Mouse (Mus musculus) hindbrain, embryonic 12.5 days (tissue): ENCODE measurements at regions not wholly inside any gene's neighbourhood (a gene's known extent, or its start where the extent isn't known, plus 50 kb on each side); places are given as distances from the start of the nearest gene placed in this dataset.

ENCODE experiments used
- ATAC-seq: fragments of 200-750 bp; cut with Nextera tagmentation; 2 replicates; pipeline ENCODE4 v1.8.0; 2017; ENCODE audit warnings: moderate TSS enrichment; ENCODE audit not compliant: low FRiP score
- H3K27ac ChIP-seq: fragments of 300-500 bp; sonication (generic); 2 replicates; pipeline ENCODE4 v1.5.1; 2016; ENCODE audit warnings: mild to moderate bottlenecking
- H3K27me3 ChIP-seq: fragments of 300-500 bp; sonication (generic); 2 replicates; pipeline ENCODE4 v1.6.1; 2016; ENCODE audit warnings: mild to moderate bottlenecking
- H3K36me3 ChIP-seq: fragments of 300-500 bp; sonication (generic); 2 replicates; pipeline ENCODE4 v1.6.1; 2016; ENCODE audit warnings: mild to moderate bottlenecking
- H3K4me1 ChIP-seq: fragments of 300-500 bp; sonication (generic); 2 replicates; pipeline ENCODE4 v1.6.1; 2016
- H3K4me2 ChIP-seq: fragments of 300-500 bp; sonication (generic); replicated peaks from 2 replicates; pipeline ENCODE4 v1.6.1; 2016; ENCODE audit warnings: mild to moderate bottlenecking
- H3K4me3 ChIP-seq: fragments of 300-500 bp; sonication (generic); 2 replicates; pipeline ENCODE4 v1.5.1; 2016; ENCODE audit warnings: mild to moderate bottlenecking
- H3K9ac ChIP-seq: fragments of 300-500 bp; sonication (generic); 2 replicates; pipeline ENCODE4 v1.6.1; 2016; ENCODE audit warnings: mild to moderate bottlenecking, moderate library complexity
- H3K9me3 ChIP-seq: fragments of 300-500 bp; sonication (generic); replicated peaks from 2 replicates; pipeline ENCODE4 v1.6.1; 2016; ENCODE audit warnings: mild to moderate bottlenecking
- WGBS: fragments of 180-500 bp; shearing (Covaris S2); methylation state at CpG from one replicate; pipeline ENCODE4 v1.1.7; 2016; 5-methylcytosine and 5-hydroxymethylcytosine counted together

GRCm38 (mm10) chr14:71359581-71359980 is 759.9 kb upstream of the Fam160b2 start:
- Histone ChIP-seq H3K9ac (no peak overlapping the region), H3K4me3 (no peak overlapping the region), H3K4me2 (no peak overlapping the region), H3K36me3 (no peaks in the 10 kb centered on the region), H3K9me3 (no peaks in the 10 kb centered on the region), H3K27ac (no peak overlapping the region), H3K27me3 (no peaks in the 10 kb centered on the region), H3K4me1 (no peaks in the 10 kb centered on the region)
- ATAC-seq, result no peak
- WGBS, result 83% methylated on average over 1 of the region's 1 CpGs

- H3K4me1 ChIP-seq, result no peaks in the 10 kb centered on the region
- no peaks in the 10 kb centered on the region for H3K9me3 ChIP-seq
- no peak for ATAC-seq
- H3K4me3 ChIP-seq, result no peak overlapping the region
- 70% methylated on average over 5 of the region's 5 CpGs for whole genome bisulfite sequencing
- H3K4me2 ChIP-seq, result no peak overlapping the region
- H3K27ac ChIP-seq, result no peak overlapping the region
- no peaks in the 10 kb centered on the region for H3K27me3 ChIP-seq
- no peaks in the 10 kb centered on the region for H3K36me3 ChIP-seq
- no peak overlapping the region for H3K9ac ChIP-seq
These were observed 738.6 kb upstream of the Fam160b2 start for GRCm38 (mm10) chr14:71338219-71338618.

- H3K27ac ChIP-seq, result no peak overlapping the region
- H3K4me3 ChIP-seq, result no peak overlapping the region
- no peak for ATAC-seq
- H3K4me1 ChIP-seq, result no peaks in the 10 kb centered on the region
- no peaks in the 10 kb centered on the region for H3K9me3 ChIP-seq
- no peak overlapping the region for H3K9ac ChIP-seq
- no peak overlapping the region for H3K4me2 ChIP-seq
- no peaks in the 10 kb centered on the region for H3K27me3 ChIP-seq
- H3K36me3 ChIP-seq, result no peaks in the 10 kb centered on the region
- 85% methylated on average over 3 of the region's 3 CpGs for WGBS
These were observed 737.3 kb upstream of the Fam160b2 start for GRCm38 (mm10) chr14:71336906-71337305.

GRCm38 (mm10) chr14:71334022-71334421 is 734.4 kb upstream of the Fam160b2 start:
- 94% methylated on average over 1 of the region's 1 CpGs for WGBS
- Histone ChIP-seq H3K9me3 (no peaks in the 10 kb centered on the region), H3K9ac (no peak overlapping the region), H3K27ac (no peak overlapping the region), H3K36me3 (no peaks in the 10 kb centered on the region), H3K4me3 (no peak overlapping the region), H3K4me1 (no peaks in the 10 kb centered on the region), H3K27me3 (no peaks in the 10 kb centered on the region), H3K4me2 (no peak overlapping the region)
- no peak for ATAC-seq

- no peak overlapping the region for H3K4me2 ChIP-seq
- H3K9ac ChIP-seq, result no peak overlapping the region
- no peak overlapping the region for H3K4me3 ChIP-seq
- H3K4me1 ChIP-seq, result no peaks in the 10 kb centered on the region
- H3K36me3 ChIP-seq, result no peaks in the 10 kb centered on the region
- H3K27me3 ChIP-seq, result no peaks in the 10 kb centered on the region
- WGBS, result 43% methylated on average over 5 of the region's 5 CpGs
- no peak overlapping the region for H3K27ac ChIP-seq
- no peaks in the 10 kb centered on the region for H3K9me3 ChIP-seq
- ATAC-seq, result no peak
These were observed 730.4 kb upstream of the Fam160b2 start for GRCm38 (mm10) chr14:71329862-71330630.

GRCm38 (mm10) chr14:71327621-71328020 is 728.0 kb upstream of the Fam160b2 start:
- Histone ChIP-seq H3K4me3 (no peak overlapping the region), H3K4me1 (no peaks in the 10 kb centered on the region), H3K27ac (no peak overlapping the region), H3K27me3 (no peaks in the 10 kb centered on the region), H3K4me2 (no peak overlapping the region), H3K36me3 (no peaks in the 10 kb centered on the region), H3K9me3 (no peaks in the 10 kb centered on the region), H3K9ac (no peak overlapping the region)
- no peak for ATAC-seq

- no peaks in the 10 kb centered on the region for H3K27me3 ChIP-seq
- WGBS, result 90% methylated on average over 2 of the region's 2 CpGs
- H3K27ac ChIP-seq, result no peak overlapping the region
These were observed 727.0 kb upstream of the Fam160b2 start for GRCm38 (mm10) chr14:71326521-71327105.

GRCm38 (mm10) chr14:71315228-71315627 is 715.6 kb upstream of the Fam160b2 start:
- WGBS, result 64% methylated on average over 3 of the region's 3 CpGs
- Histone ChIP-seq H3K36me3 (no peaks in the 10 kb centered on the region), H3K27ac (no peak overlapping the region), H3K4me3 (no peak overlapping the region), H3K4me1 (no peaks in the 10 kb centered on the region), H3K4me2 (no peak overlapping the region), H3K9me3 (no peaks in the 10 kb centered on the region), H3K9ac (no peak overlapping the region), H3K27me3 (no peaks in the 10 kb centered on the region)
- no peak for ATAC-seq

More at GRCm38 (mm10) chr14:71326521-71327105, 727.0 kb upstream of the Fam160b2 start:
- Histone ChIP-seq H3K9ac (no peak overlapping the region), H3K9me3 (0 out of 2 replicates have a peak, but pooled peaks cover 3% of the 10 kb centered on the region), H3K36me3 (no peaks in the 10 kb centered on the region), H3K4me2 (no peak overlapping the region), H3K4me3 (no peak overlapping the region), H3K4me1 (no peaks in the 10 kb centered on the region)
- ATAC-seq, result no peak

GRCm38 (mm10) chr14:71299755-71300154 is 700.1 kb upstream of the Fam160b2 start:
- no peaks in the 10 kb centered on the region for H3K27me3 ChIP-seq
- H3K4me1 ChIP-seq, result no peaks in the 10 kb centered on the region
- no peaks in the 10 kb centered on the region for H3K9me3 ChIP-seq
- H3K4me2 ChIP-seq, result no peak overlapping the region
- no peak overlapping the region for H3K9ac ChIP-seq
- 73% methylated on average over 6 of the region's 6 CpGs for WGBS
- H3K27ac ChIP-seq, result no peak overlapping the region
- no peak overlapping the region for H3K4me3 ChIP-seq
- no peak for ATAC-seq
- H3K36me3 ChIP-seq, result no peaks in the 10 kb centered on the region

- no peak overlapping the region for H3K4me2 ChIP-seq
- no peaks in the 10 kb centered on the region for H3K36me3 ChIP-seq
- H3K27me3 ChIP-seq, result no peaks in the 10 kb centered on the region
- H3K27ac ChIP-seq, result no peak overlapping the region
- H3K4me1 ChIP-seq, result no peaks in the 10 kb centered on the region
- H3K4me3 ChIP-seq, result no peak overlapping the region
- WGBS, result 74% methylated on average over 14 of the region's 14 CpGs
- no peaks in the 10 kb centered on the region for H3K9me3 ChIP-seq
- H3K9ac ChIP-seq, result no peak overlapping the region
- no peak for ATAC-seq
These were observed 681.9 kb upstream of the Fam160b2 start for GRCm38 (mm10) chr14:71281568-71281967.

- H3K4me3 ChIP-seq, result no peak overlapping the region
- no peaks in the 10 kb centered on the region for H3K36me3 ChIP-seq
- no peak for ATAC-seq
- no peak overlapping the region for H3K9ac ChIP-seq
- H3K27me3 ChIP-seq, result no peaks in the 10 kb centered on the region
- no peak overlapping the region for H3K4me2 ChIP-seq
- no peak overlapping the region for H3K27ac ChIP-seq
- no peaks in the 10 kb centered on the region for H3K4me1 ChIP-seq
- no peaks in the 10 kb centered on the region for H3K9me3 ChIP-seq
- WGBS, result 66% methylated on average over 12 of the region's 12 CpGs
These were observed 676.7 kb upstream of the Fam160b2 start for GRCm38 (mm10) chr14:71276309-71276791.

GRCm38 (mm10) chr14:71272470-71272869 is 672.8 kb upstream of the Fam160b2 start:
- H3K27me3 ChIP-seq, result no peaks in the 10 kb centered on the region
- WGBS, result 92% methylated on average over 2 of the region's 2 CpGs
- H3K36me3 ChIP-seq, result no peaks in the 10 kb centered on the region
- H3K27ac ChIP-seq, result no peak overlapping the region
- ATAC-seq, result no peak
- no peak overlapping the region for H3K9ac ChIP-seq
- no peaks in the 10 kb centered on the region for H3K9me3 ChIP-seq
- H3K4me2 ChIP-seq, result no peak overlapping the region
- no peaks in the 10 kb centered on the region for H3K4me1 ChIP-seq
- H3K4me3 ChIP-seq, result no peak overlapping the region

- no peak overlapping the region for H3K4me3 ChIP-seq
- H3K27ac ChIP-seq, result no peak overlapping the region
- no peaks in the 10 kb centered on the region for H3K36me3 ChIP-seq
- no peaks in the 10 kb centered on the region for H3K9me3 ChIP-seq
- H3K9ac ChIP-seq, result no peak overlapping the region
- no peak overlapping the region for H3K4me2 ChIP-seq
- 90% methylated on average over 4 of the region's 4 CpGs for WGBS
- H3K27me3 ChIP-seq, result no peaks in the 10 kb centered on the region
- no peaks in the 10 kb centered on the region for H3K4me1 ChIP-seq
- no peak for ATAC-seq
These were observed 658.0 kb upstream of the Fam160b2 start for GRCm38 (mm10) chr14:71257650-71258049.
